Mouse (Mus musculus): ENCODE measurements at regions not wholly inside any gene's neighbourhood (a gene's known extent, or its start where the extent isn't known, plus 50 kb on each side); places are given as distances from the start of the nearest gene placed in this dataset.

GRCm38 (mm10) chr2:51752941-51753564 is 125.7 kb downstream of the Tas2r134 start:
- TF ChIP-seq GATA1 (IDR thresholded peaks at IDR 0.05; ENCODE audit: borderline replicate concordance, low read length) (no peak), FLI1 (IDR thresholded peaks at IDR 0.05; ENCODE audit: low read length) (no peak)

Data from megakaryocyte, embryonic 14.5 days (primary cell).